Mouse (Mus musculus) olfactory bulb, adult 2 months (tissue): Measurements from ENCODE around the gene Setd7.

Source experiments
- CTCF ChIP-seq: fragments of 200-500 bp; IDR thresholded peaks from 2 replicates; pipeline ENCODE4 v1.5.1; 2012; ENCODE audit warnings: low read depth, mild to moderate bottlenecking, low read length, moderate library complexity; ENCODE audit not compliant: insufficient read depth
- POLR2A ChIP-seq: fragments of 200-500 bp; IDR thresholded peaks from 2 replicates; pipeline ENCODE4 v1.6.1; 2012; ENCODE audit warnings: mild to moderate bottlenecking, low read depth, low read length, moderate library complexity; ENCODE audit not compliant: insufficient read depth

DNA sequence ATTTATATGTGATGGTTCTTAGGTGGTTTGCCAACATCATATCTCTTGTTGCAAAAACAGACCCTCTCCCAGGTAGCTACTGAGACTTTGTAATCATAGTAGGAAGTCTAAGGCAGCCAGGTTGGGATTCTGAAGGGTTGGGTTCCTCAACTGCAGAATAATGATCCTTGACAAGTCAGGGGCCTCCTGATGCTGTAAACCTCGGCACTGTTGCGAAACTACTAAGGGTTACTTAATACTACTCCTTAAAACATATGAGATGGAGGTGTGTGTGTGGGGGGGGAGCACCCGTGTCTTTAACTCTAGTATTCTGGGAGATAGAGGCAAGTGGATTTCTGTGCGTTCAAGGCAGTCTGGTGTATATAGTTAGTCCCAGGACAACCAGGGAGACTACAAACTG lies 75.3 kb downstream of the Setd7 start:
- TF ChIP-seq POLR2A (no peak), CTCF (no peak)
